Mouse (Mus musculus) Patski (cell line): ENCODE results near the gene Sprr2k. TPM values are rescaled to one million over a fixed set of nuclear protein-coding genes. Genes with fewer than 3 reads are reported as not detected.
A peak's percentile ranks its signal among the peaks of the same experiment; 100 is the strongest.

ENCODE experiments used
- ATAC-seq: fragments of 100-300 bp; one replicate; pipeline ENCODE4 v1.8.0; 2021
- CTCF ChIA-PET: fragments of 350-600 bp; sonication (Branson Sonifier 250); formaldehyde crosslinking; loops from one replicate; lab custom pipeline; 2022; ENCODE audit warnings: inconsistent platforms; lab: Charles Lee
- POLR2A ChIA-PET: fragments of 350-600 bp; sonication (Branson Sonifier 250); formaldehyde crosslinking; loops from one replicate; lab custom pipeline; 2022; ENCODE audit warnings: antibody characterized with exemption, inconsistent platforms; lab: Charles Lee
- DNase-seq: peaks from one replicate; pipeline ENCODE4 v3.0.0-alpha.2; 2011; ENCODE audit warnings: low read depth, low spot score
- H3K27me3 ChIP-seq: fragments of 371-371 bp; one replicate; pipeline ENCODE4 v1.5.1; 2021
- CTCF ChIP-seq: fragments of 100-300 bp; IDR thresholded peaks from one replicate; pipeline ENCODE4 v1.5.1; 2021
- in situ Hi-C: fragments of 300-500 bp; cut with MboI; formaldehyde crosslinking; loops from 3 replicates; pipeline ENCODE4 v1.11.1; 2018; ENCODE audit warnings: low pct_unique_long_range_greater_than_20kb, mixed read lengths
- polyA plus RNA-seq: library from polyadenylated mRNA; unstranded; gene quantifications from one replicate; pipeline ENCODE4 v1.2.3, GENCODE M21; 2021

The Sprr2k gene
- polyA plus RNA-seq: not detected

- ATAC-seq: no peak
- POLR2A ChIA-PET: no interaction called here
- DNase-seq: no peak
- no peaks in the 10 kb centered on the region for H3K27me3 ChIP-seq
- CTCF ChIA-PET: interaction anchor here (1.1 kb wide), 1 partner anchor 13 kb away, joined by 3 read pairs; no protein-coding TSS in a partner anchor
- TF ChIP-seq CTCF: no peak
- in situ Hi-C loops: no loop called here
Measured at GRCm38 (mm10) chr3:92432282-92432681, at the start of gene Sprr2k. Gene Sprr2k (plus strand): TSS chr3:92432582.

GRCm38 (mm10) chr3:92385385-92385784 lies 47.0 kb upstream of the Sprr2k start, which contains the start of gene Sprr2h:
Gene Sprr2h (plus strand): TSS chr3:92385685.
- TF ChIP-seq CTCF: no peak
- ChIA-PET POLR2A (no interaction called here), CTCF (no interaction called here)
- in situ Hi-C loops: no loop called here
- ATAC-seq: no peak
- DNase-seq: no peak
- H3K27me3 ChIP-seq: no peaks in the 10 kb centered on the region

- H3K27me3 ChIP-seq: peaks cover 5% of the 10 kb centered on the region
- ATAC-seq (peak; percentile 54), DNase-seq (peak; percentile 7)
- peak; percentile 61 for TF ChIP-seq CTCF
- CTCF ChIA-PET: interaction anchor here (0.9 to 5.4 kb wide), 6 partner anchors 109 to 245 kb away, joined by 3 to 25 read pairs (median 4); no protein-coding TSS in a partner anchor
- in situ Hi-C loops: no loop called here
- POLR2A ChIA-PET: no interaction called here
Measured at GRCm38 (mm10) chr3:92394301-92394700, 38.1 kb upstream of the Sprr2k start.

GRCm38 (mm10) chr3:92407691-92408090 lies 24.7 kb upstream of the Sprr2k start, which contains the start of gene Sprr2i:
Gene Sprr2i (plus strand): TSS chr3:92407991.
- H3K27me3 ChIP-seq: peaks cover 20% of the 10 kb centered on the region
- DNase-seq (no peak), ATAC-seq (no peak)
- CTCF ChIA-PET: no interaction called here
- no peak for TF ChIP-seq CTCF
- POLR2A ChIA-PET: no interaction called here
- in situ Hi-C loops: no loop called here

- in situ Hi-C loops: no loop called here
- no peak for DNase-seq
- no peak for TF ChIP-seq CTCF
Measured at GRCm38 (mm10) chr3:92417782-92418181, 14.6 kb upstream of the Sprr2k start, which contains the start of gene Sprr2j-ps. Gene Sprr2j-ps (plus strand): TSS chr3:92418082.

GRCm38 (mm10) chr3:92429323-92429722 lies 3.1 kb upstream of the Sprr2k start, which contains the start of gene Gm9774:
Gene Gm9774 (minus strand): TSS chr3:92429423.
- in situ Hi-C loops: no loop called here
- no peak for DNase-seq
- POLR2A ChIA-PET: no interaction called here
- CTCF ChIA-PET: no interaction called here
- H3K27me3 ChIP-seq: peaks cover 4% of the 10 kb centered on the region
- no peak for TF ChIP-seq CTCF
- ATAC-seq: no peak

More at GRCm38 (mm10) chr3:92417782-92418181, 14.6 kb upstream of the Sprr2k start, which contains the start of gene Sprr2j-ps:
- peaks cover 5% of the 10 kb centered on the region for H3K27me3 ChIP-seq
- POLR2A ChIA-PET: no interaction called here
- no peak for ATAC-seq
- CTCF ChIA-PET: no interaction called here

- ChIA-PET CTCF (no interaction called here), POLR2A (no interaction called here)
- ATAC-seq (no peak), DNase-seq (no peak)
- no peaks in the 10 kb centered on the region for H3K27me3 ChIP-seq
- in situ Hi-C loops: no loop called here
- no peak for TF ChIP-seq CTCF
Measured at GRCm38 (mm10) chr3:92438689-92439088, 6.3 kb downstream of the Sprr2k start, which contains the start of gene Sprr1b. Gene Sprr1b (minus strand): TSS chr3:92438789.

- ATAC-seq: peak; percentile 19
Measured at GRCm38 (mm10) chr3:92440177-92440576, 7.8 kb downstream of the Sprr2k start.

GRCm38 (mm10) chr3:92455151-92455550 lies 22.8 kb downstream of the Sprr2k start:
- no peak for TF ChIP-seq CTCF
- DNase-seq: no peak
- in situ Hi-C loops: no loop called here
- H3K27me3 ChIP-seq: no peaks in the 10 kb centered on the region
- ChIA-PET CTCF (interaction anchor here (1.0 to 1.6 kb wide), 2 partner anchors 12 to 16 kb away, joined by 4 to 5 read pairs; no protein-coding TSS in a partner anchor), POLR2A (no interaction called here)
- ATAC-seq: no peak

More at GRCm38 (mm10) chr3:92440177-92440576, 7.8 kb downstream of the Sprr2k start:
- TF ChIP-seq CTCF: no peak
- peaks cover 3% of the 10 kb centered on the region for H3K27me3 ChIP-seq
- DNase-seq: no peak
- in situ Hi-C loops: no loop called here
- ChIA-PET POLR2A (interaction anchor here (0.6 to 0.7 kb wide), 3 partner anchors 24 to 1887 kb away, joined by 3 read pairs; no protein-coding TSS in a partner anchor), CTCF (interaction anchor here (0.8 to 1.3 kb wide), 4 partner anchors 9 to 291 kb away, joined by 3 to 5 read pairs (median 4); no protein-coding TSS in a partner anchor)

- DNase-seq (no peak), ATAC-seq (no peak)
- H3K27me3 ChIP-seq: no peaks in the 10 kb centered on the region
- ChIA-PET POLR2A (no interaction called here), CTCF (interaction anchor here (1.5 kb wide), 1 partner anchor 8 kb away, joined by 5 read pairs; no protein-coding TSS in a partner anchor)
- in situ Hi-C loops: no loop called here
- TF ChIP-seq CTCF: no peak
Measured at GRCm38 (mm10) chr3:92458620-92459019, 26.2 kb downstream of the Sprr2k start, which contains the start of gene Sprr3. Gene Sprr3 (minus strand): TSS chr3:92458720.

- DNase-seq: no peak
- CTCF ChIA-PET: interaction anchor here (0.8 to 6.2 kb wide), 5 partner anchors 9 to 24 kb away, joined by 3 to 28 read pairs (median 4); partner anchors contain the start of gene Sprr3
- POLR2A ChIA-PET: no interaction called here
- no peak for TF ChIP-seq CTCF
- H3K27me3 ChIP-seq: no peaks in the 10 kb centered on the region
- in situ Hi-C loops: no loop called here
- no peak for ATAC-seq
Measured at GRCm38 (mm10) chr3:92466576-92466975, 34.2 kb downstream of the Sprr2k start.
